Mouse (Mus musculus): ENCODE results near the gene Fam161b.
"Not testable (repeated sequence)": the region's sequence is repeated elsewhere in the genome, so short reads cannot be mapped to it uniquely, and the experiment has no call there.

The Fam161b gene

DNA sequence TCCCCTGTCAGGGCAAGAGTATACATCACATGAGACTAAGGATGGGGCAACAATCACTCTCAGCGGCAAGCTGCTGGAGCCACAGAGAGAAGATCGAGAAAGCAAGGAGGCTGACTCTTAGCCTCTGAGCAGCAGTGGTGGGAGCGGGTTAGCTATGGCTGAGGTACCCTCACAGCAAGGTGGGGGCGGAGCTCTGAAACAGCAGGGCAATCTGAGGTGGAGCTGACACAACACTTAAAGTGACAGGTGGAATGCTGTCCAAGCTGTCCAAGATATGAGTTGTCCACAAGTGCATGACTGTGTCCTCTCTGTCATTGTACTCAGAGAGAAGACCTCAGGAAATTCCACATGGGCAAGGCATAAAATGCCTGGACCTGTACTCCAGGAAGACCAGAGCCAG is 20.7 kb upstream of the Fam161b start:
- in situ Hi-C loops (cut with MboI, MseI) = no loop called here

DNA sequence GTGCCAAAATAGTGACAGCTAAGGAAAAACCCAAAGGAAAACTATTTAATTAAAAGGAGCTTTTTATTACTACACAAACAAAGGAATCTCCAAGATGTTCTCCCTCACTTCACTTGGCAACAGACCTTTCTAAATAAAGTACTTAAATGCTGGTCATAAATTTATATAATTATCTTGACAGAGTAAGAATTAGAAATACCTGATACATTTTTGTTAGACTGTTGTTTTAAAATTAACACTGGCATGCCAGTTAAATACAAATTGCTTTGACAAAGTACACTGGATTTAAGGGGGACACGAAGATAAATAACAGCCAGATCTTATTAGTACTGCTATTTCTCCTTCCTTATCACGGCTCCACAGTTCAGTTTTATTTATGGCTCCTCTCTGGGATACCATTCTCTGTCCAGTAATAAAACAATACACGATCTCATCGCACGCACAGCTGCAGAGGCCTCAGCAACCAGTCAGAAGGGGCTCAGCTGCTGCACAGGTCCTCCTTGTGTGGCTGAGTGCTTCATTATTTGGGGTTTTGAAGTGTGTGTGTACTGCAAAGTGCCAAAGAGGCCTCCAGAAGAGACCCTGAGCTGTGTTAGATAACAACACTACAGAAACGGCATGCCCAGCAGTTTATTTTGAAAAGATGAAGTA is 12.3 kb upstream of the Fam161b start:
- in situ Hi-C loops (cut with MboI, MseI) = no loop called here

DNA sequence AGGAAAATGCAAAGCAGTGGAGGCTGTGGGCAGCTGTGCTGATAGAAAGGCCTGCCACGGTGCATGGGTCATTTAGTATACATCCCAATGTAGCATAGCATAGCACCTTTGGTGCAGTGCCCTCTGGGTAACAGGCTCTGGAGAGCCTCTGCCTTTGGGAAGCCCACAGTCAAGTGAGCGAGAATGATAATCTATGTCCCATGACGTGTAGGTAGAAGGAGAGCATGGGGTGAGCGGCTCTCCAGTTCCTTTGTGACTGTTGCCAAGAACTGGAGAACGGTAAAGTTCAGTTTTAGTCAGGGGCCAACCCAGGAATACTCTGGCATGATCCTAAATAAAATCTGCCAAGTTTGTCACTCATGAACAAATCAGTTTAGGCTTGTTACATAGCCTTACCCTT is 10.0 kb upstream of the Fam161b start:
- in situ Hi-C loops (cut with MboI, MseI) = no loop called here

DNA sequence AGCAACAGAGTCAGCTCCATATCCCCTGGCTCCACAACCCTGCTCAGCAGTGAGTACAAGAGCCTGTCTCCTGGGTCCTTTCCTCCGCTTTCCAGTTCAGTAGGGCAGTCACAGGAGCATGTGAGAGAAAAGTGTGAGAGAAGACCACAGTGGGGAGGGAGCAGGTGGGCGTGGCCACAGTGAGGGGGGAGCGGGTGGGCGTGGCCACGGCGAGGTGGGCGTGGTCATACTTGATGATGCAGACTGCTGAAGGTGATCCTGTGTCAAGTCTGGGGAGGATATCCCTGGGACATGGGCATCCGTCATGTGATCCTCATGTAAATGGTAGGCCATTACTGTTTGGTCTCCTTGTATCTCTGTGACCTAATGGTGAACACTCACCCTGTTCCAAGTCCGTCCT is 5.3 kb upstream of the Fam161b start:
- in situ Hi-C loops (cut with MboI, MseI) = no loop called here

DNA sequence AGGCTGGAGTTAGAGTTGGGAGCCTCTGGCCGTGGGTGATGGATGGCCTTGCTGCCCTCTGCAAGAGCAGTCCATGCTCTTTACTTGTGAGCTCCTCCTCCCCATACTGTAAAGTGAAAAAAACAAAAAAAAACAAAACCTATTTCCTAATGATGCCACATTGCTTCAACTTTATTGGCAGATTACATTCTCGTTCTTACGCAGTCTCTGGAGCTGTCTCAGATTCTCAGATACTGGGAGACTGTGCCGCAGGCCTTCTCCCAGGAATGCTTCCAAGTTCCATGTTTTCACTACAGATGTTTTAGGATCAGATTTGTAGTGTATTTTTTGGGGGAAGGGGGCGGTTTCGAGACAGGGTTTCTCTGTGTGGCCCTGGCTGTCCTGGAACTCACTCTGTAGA is 3.5 kb upstream of the Fam161b start:
- in situ Hi-C loops (cut with MboI, MseI) = no loop called here

DNA sequence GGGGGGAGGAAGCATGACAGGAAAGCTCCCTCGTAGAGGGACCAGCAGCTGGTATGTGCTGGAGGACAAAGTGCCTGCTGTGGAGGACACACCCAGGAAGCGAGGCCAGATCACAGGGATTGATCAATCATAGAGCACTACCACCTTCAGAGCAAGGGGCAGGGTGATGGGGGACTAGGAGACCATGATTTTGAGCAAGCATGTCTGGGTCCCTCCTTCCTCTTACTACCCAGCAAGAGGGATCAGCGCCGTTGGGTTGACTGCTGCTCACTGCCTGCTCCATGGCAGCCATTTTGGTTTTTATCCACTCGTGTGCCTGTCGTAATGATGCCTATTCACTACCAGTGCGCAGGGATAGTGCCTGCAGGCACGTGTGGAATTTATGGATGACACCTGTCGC is 2.7 kb upstream of the Fam161b start:
- in situ Hi-C loops (cut with MboI, MseI) = no loop called here

DNA sequence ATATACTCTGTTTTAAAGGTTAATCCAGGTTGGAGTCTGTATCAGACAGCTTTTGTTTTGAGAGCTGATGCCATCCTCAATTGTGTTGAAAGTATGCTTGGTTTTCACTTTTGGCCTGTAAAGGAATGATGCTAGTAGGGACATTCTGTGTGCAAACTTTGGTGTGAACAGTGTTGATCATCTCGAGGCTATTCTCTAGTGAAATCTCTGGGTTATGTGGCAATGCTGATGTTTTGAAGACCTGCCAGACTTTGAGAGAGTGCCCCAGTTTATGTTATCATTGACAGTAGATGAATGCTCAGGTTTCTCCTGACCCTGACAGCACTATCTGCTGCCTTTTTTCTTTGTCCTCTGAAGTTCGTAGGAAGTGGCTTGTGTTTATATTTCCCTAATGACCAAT is 1.2 kb upstream of the Fam161b start:
- in situ Hi-C loops (cut with MboI, MseI) = no loop called here

DNA sequence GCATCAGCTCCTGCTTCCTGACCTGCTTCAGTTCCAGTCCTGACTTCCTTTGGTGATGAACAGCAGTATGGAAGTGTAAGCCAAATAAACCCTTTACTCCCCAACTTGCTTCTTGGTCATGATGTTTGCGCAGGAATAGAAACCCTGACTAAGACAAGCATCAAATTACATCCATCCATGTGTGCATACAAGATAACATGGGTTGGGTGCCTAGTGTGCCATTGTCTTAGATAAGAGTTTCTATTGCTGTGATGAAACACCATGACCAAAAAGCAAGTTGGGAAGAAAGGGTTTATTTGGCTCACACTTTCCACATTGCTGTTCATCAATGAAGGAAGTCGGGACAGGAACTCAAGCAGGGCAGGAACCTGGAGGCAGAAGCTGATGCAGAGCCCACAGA is 2.9 kb downstream of the Fam161b start:
- in situ Hi-C loops (cut with MboI, MseI) = not testable (repeated sequence)

DNA sequence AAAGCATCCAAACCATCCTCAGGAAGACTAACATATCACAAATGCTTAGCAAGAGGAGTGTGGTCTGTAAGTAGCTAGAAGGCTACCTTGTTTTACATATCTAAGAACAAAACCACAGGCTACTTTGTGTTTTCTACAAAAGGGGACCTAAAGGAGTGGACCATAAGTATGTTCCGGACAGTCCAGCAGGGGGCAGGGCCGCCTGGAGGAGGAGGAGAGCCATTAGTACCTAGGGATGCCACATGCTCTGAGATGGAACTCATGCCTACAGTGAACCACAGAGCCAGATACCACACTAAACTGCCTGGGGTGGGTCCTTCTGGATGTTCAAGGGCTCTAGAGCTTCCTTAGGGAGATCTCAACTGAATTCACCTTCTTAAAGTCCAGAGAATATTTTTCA is 14.4 kb downstream of the Fam161b start:
- in situ Hi-C loops (cut with MboI, MseI) = no loop called here

DNA sequence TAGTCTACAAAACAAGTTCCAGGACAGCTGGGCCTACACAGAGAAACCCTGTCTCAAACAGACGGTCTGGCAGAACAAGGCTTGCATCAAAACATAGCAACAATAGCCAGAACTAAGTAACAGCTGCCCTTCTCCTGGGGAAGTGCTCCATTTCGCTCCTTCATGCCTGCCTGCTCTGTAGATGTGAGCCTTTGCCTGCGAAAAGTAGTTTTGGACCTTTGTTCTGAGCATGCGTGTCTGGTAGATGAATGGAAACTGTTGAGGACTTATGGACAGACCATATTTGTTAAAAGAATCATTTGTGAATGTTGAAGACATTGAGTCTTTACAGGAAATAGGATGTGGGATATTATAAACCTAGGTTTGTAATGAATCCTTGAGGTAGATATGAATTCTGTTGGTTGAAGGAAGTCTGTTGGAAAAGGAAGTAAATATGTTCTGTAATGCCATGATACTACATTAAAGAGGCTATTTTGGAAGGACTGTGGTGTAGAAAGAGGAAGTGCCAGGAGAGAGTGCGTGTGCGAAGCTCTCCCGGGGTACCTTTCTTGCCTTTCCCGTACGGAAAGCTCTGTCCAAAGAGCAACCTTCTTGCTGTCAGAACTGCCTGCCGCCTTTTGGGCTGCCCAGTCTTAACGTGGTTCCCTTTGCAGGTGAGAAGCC is 24.5 kb downstream of the Fam161b start:
- in situ Hi-C loops (cut with MboI, MseI) = no loop called here

DNA sequence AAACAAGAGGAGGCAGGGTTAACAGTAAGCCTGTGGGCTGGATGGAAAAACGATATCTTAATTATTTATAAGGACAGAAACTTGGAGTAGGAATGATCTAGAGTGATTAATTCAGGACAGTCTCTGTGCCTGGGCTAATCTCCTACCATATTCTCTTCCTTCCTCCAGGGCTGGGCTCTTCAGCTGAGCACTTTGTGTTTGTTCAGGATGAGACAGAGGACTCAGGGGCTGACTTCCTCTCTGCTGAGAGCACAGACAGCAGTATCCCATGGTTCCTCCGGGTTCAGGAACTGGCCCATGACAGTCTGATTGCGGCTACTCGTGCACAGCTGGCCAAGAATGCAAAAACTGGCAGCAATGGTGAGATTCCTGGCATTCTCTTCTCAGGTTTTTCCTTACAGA is 34.5 kb downstream of the Fam161b start:
- in situ Hi-C loops (cut with MboI, MseI) = no loop called here

DNA sequence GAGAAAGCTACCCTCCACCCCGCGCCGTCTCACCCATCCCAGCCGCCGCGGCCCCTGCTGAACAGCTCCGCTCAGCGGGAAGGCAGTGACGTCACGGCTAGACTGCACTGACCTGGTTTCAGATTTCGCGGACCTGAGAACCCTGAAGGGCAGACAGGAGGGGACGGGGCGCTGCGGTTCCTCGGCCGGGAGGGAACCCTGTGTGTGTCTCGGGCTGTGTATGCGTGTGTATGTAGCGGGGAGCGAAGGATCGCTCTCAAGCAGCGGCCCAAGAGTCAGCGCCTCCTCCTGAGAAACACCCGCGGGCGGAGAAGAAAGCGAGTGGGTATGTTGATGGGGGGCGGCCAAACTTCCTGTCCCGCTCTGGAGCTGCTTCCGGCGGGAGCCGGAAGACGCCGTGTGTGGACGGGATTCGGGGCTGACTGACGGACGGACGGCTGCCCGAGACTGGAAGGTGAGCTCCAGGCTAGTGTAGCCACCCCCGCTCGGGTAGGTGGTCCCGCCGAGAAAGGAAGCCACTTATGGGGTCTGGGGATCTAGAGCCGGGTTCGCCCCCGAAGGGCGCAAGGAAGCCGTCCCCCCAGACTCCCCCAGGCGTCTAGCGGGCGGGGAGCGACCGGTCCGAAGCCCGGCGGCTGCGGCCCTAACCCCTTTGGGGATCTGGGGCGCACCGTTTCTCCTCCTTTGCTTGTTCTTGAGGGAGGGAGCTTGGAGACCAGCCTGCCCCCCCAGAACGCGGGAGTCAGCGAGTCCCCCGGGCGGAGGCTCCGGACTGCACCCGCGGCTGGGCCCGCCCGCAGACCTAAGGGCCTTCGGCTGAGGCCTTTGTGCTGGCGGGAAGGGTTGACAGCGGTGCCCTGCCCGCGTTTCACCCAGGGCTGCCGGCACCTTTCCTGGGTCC is 44.7 kb downstream of the Fam161b start, which contains the start of gene Zfp410:
TSS of gene Zfp410 (plus strand) at position 132 of the 901 bp plus-strand sequence.
- in situ Hi-C loops (cut with MboI, MseI) = no loop called here

DNA sequence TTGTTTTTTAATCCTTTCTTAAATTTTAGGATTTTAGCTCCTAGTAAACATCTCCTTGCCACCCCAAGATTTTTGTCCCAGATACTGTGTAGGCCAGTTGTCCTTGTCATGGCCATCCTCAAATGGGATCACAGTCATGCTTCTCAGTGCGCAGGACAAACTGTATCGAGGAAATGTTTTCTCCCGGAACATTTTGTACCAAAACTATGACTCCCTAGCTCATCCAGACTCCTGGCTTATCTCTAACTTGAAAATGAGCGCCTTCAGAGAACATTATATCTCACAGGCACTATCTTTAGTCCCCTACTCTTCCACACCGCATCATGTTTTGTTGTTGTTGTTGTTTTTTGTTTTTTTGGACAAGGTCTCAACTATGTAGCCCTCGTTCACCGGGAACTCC is 45.6 kb downstream of the Fam161b start:
- in situ Hi-C loops (cut with MboI, MseI) = no loop called here

DNA sequence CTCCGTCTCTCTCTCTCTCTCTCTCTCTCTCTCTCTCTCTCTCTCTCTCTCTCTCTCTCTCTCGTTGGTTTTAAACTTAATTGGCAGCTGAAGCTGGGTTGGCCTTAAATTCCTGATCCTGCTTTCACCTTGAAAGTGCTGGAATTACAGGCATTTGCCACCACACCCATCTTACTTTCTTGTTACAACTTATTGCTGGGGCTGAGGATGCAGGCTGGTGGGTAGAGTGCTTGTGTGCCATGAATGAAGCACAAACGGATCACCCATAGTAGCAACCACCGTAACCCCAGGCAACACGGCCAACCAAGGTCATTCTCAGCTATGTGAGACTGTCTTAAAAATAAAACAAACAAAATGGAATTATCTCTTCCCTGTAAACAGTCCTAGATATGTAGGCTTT is 50.3 kb downstream of the Fam161b start:
- in situ Hi-C loops (cut with MboI, MseI) = no loop called here

DNA sequence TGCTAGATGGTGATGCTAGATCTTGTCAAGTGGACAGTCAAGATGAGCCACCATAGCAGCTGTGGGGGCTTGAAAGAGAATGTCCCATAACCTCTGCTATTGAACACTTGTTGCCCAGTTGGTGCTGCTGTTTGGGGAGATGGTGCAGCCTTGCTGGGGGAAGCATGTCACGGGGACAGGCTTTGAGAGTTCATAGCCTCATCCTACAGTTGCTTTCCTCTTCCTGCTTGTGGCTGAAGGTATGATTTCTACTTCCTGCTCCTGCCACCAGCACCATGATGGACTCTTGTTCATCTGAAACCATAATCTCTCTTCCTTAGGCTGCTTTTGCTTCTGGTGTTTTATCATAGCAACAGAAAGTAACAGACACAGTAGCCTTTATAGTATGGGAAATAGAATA is 57.1 kb downstream of the Fam161b start:
- in situ Hi-C loops (cut with MboI, MseI) = no loop called here

DNA sequence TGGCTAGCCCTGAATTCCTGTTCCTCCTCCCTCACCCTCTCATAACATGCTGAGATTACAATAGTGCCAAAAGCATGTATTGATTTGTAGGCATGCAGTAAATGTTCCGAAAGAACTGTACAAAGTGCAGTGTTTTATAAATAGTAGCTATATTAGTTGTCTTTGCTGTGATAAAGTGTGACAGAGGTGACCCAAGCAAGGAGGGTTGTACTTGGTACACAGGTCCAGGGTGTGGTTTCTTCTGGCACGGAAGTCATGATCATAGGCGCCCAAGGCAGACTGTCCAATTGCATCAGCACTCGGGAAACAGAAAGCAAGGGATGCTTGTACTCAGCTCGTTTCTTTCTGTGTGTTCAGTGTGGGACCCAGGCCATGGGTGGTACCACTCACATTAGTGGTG is 57.5 kb downstream of the Fam161b start:
- in situ Hi-C loops (cut with MboI, MseI) = no loop called here

DNA sequence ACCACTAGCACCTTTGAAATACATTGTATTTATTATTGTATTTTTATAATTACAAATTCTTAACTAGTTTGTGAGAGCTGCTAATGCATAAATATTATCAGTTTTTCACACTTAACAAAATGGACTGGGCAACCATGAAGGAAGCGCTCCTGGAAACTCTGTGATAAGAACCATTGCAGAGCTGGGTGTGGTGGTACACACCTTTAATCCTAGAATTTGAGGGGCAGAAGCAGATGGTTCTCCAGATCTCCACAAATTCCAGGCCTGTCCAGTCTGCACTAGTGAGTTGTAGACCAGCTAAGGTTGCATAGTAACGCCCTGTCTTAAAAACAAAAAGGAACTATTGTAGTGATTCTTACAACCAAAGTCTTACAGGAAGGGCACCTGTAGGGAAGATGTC is 62.4 kb downstream of the Fam161b start:
- in situ Hi-C loops (cut with MboI, MseI) = no loop called here

DNA sequence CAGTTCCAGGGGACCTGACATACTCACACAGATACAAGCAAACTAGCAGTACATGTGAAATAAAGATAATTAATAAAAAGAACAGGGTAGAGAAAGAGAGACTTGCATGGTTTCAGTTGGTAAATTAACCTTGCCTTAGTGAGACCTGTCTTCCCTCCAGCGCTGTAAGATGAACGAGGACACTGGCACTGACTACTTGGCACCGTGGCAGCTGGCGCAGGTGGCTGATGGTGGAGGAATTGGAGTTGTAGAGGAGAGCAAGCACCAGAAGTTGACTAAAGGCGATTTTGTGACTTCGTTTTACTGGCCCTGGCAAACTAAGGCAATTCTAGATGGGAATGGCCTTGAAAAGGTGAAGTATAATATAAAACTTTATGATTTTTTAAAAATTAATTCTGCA is 63.8 kb downstream of the Fam161b start:
- in situ Hi-C loops (cut with MboI, MseI) = no loop called here
